Mouse (Mus musculus) frontal cortex, adult 2 months (tissue): ENCODE measurements around the gene Fbxo17. TPM values are rescaled to one million over a fixed set of nuclear protein-coding genes. Genes with fewer than 3 reads are reported as not detected.

ENCODE experiments used
- DNase-seq, 2 experiments: peaks; one replicate each; pipeline ENCODE4 v3.0.0; 2022; ENCODE audit warnings: low spot score in 1 of 2; ENCODE audit errors: extremely low spot score in 1 of 2
- polyA plus RNA-seq: library from polyadenylated mRNA; depleted of rRNA; stranded (reverse); fragments of >200 nt; gene quantifications from 2 replicates; pipeline ENCODE4 v1.2.3, GENCODE M21; 2012

Gene Fbxo17
- polyA plus RNA-seq, 1 experiment: 4.3 TPM

GRCm38 (mm10) chr7:28715598-28715997 lies 1.0 kb upstream of the Fbxo17 start:
- DNase-seq: no peak

GRCm38 (mm10) chr7:28717726-28718125 lies 1.1 kb downstream of the Fbxo17 start:
- DNase-seq: no peak

GRCm38 (mm10) chr7:28719159-28719558 lies 2.6 kb downstream of the Fbxo17 start:
- DNase-seq: no peak

- no peak for DNase-seq
These were observed 3.0 kb downstream of the Fbxo17 start for GRCm38 (mm10) chr7:28719650-28720049.

DNA sequence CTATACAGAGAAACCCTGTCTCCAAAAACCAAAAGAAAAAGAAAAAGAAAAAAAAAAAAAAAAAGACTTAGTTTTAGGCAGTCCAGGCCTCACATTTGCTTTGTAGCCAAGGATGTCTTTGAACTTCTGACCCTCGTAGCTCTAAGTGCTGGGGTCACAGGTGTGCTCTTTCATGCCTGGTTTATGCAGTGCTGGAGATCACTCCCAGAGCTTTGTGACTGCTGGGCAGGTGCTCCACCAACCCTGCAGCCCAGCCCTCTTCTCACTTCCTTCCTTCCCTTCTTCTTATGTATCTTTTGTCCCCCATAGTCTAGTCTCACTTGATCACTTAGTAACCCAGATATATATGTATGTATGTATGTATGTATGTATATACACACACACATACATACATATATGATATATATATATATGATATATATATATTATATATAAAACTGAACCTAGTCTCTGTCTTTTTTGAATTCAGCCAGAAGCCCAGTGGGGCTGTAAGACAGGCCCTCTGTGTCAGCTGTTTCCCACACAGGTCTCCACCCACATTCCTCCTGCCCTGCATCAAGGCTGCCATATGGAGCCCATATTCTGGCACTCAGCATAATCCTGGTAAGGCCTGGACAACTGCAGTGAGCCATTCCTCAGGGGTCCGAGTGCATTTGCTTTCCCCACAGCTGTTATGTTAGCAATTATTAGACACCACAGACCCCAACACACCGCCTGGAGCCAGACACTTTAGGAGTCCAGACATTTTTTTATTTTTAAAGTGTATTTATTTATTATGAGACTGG lies 4.3 kb downstream of the Fbxo17 start:
- DNase-seq: no peak

DNA sequence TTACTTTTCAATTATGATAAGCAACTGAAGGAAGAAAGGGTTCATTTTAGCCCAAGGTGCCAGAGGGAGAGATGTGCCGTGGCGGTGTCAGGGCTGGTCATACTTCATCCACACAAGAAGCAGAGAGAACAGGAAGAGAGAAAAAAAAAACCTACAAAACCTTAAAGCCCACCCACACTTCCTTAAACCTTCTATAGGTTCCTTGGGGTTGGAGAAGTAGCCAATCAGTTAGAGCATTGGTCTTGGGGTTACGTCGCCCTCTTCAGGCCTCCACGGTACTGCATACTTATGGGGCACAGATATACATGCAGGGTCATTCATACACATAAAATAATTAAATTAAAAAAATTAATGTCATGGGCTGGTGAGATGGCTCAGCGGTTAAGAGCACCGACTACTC lies 5.5 kb downstream of the Fbxo17 start:
- no peak for DNase-seq

DNA sequence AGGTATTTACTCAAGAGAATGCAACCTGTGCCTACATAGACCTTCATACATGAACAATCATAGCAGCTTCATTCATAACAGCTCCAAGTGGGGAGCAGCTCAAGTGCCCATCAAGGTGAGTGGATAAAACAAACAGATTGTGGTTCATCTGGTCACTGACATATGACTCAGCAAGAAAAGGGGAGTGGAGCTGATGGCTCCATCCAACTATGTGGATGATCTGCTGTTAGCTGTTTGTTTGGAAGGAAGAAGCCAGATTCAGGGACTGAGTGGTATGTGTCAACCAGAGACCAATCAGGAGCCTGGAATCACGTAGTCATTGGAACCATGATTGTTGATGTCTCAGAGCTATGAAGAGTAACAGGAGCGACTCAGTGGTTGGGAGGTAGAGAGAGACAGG lies 8.0 kb downstream of the Fbxo17 start:
- DNase-seq: no peak

DNA sequence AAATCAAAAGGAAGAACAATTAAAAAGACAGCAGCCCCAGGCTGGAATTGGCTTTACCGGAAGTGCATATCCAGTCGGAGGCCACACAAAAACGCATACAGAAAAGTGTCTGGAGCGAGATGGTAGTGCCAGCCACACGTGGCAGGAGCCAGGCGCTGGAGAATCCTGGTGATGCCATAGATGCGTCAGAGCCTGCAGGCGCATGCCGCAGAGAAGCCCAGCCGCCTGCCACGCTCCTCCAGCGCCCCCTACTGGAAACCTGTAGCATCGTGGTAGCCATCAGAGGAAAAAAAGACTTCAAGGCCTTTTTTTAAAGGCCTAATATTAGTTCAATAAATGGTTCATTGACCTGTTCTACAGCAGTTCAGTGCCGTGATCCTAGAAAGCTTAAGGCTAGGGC lies 10.0 kb downstream of the Fbxo17 start:
- peak; percentile 63 to 90 for DNase-seq

DNA sequence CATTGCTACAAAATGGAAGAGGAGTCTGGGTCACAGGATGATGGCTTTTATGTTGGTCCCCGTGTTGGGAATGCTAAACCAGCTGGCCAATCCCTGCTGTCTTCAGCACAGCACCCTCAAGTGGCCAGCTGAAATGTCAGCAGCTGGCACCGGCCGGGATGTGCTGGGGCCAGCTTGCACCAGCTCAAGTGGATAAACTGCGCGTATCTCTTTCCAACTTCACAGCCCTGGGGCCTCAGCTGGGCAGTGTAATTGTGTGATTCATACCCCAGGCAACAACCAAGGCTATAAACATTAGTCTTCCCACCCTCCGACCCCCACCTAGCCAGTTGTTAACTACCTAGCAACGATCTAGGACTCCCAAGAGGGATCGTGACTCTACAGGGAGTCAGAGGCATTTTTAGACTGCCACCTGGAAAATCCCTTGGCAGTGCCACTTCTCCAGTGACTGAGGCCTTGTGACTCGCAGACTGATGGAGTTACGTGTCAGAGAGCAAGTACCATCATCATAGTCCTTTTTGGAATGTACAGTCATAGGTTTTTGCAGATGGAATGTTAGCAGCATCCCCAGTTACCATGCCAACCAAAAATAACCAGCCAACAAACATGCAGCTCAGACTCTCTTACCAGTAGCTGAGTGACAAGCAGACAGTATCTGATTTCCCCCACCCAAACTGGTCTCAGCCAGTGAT lies 11.2 kb downstream of the Fbxo17 start:
- DNase-seq: peak; percentile 58 to 59

DNA sequence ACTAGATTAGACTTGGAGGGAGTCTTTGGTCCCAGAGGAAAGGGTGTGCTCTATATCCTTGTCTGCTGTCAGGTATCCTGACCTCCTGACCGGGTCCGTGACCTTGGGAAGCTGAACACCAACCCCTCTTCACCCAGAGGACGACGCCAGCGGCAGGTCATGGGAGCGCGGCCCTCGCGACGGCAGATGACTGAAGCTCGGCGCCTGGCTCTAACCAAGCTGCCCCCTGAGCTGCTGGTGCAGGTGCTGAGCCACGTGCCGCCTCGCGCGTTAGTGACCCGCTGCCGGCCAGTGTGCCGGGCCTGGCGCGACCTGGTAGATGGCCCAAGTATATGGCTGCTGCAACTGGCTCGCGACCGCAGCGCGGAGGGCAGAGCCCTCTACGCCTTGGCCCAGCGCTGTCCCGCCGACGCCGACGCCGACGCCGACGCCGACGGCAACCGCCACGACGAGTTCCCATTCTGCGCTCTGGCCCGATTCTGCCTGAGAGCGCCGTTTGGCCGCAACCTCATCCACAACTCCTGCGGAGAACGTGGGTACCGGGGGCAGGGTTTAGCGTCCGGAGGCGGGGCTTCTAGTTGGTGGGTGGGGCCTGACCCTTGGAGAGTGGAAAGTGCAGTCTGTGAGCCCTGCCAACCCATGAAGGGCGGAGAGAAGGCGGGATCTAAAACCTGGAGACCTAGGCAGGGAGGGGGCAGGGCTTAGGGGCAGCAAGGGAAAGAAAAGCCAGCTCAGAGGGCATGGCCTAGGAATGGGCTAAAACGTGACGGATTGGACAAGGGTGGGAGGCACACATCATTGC lies 15.9 kb downstream of the Fbxo17 start:
- peak in 1 of 2 experiments; percentile 53 for DNase-seq

DNA sequence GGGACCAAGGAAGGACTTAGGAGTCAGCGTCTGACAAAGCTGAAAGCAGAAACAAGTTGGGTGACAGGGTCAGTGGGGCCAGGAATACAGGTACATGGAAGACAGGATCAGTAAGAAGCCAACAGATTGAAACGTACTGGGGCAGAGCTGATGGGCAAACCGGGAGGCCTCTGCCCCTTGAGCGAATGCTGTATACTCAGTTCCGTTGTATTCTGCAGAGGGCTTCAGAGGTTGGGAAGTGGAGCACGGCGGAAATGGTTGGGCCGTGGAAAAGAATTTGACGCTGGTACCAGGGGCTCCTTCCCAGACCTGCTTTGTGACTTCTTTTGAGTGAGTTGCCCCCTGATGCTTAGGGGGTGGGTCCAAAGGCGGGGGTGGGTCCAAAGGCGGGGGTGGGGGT lies 16.6 kb downstream of the Fbxo17 start:
- no peak for DNase-seq

- no peak for DNase-seq
These were observed 19.1 kb downstream of the Fbxo17 start for GRCm38 (mm10) chr7:28735701-28736100.

DNA sequence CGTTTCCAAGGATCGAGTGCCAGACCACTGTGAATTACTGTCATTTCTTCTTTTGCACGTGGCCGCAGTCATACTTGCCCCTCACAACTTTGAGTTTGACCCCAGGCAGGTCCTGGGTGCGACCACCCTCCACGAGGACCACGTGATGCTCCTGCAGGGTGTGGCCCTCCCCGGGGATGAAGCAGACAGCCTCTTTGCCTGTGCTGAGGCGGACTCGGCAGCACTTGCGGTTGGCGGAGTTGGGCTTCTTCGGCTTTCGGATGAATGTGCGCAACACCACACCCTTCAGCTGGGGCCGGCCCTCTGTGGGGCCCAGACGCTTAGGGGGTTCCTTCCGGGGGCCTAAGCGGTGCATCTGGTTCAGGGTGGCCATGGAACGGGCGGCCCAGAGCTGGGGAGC lies 23.2 kb downstream of the Fbxo17 start:
- no peak for DNase-seq

DNA sequence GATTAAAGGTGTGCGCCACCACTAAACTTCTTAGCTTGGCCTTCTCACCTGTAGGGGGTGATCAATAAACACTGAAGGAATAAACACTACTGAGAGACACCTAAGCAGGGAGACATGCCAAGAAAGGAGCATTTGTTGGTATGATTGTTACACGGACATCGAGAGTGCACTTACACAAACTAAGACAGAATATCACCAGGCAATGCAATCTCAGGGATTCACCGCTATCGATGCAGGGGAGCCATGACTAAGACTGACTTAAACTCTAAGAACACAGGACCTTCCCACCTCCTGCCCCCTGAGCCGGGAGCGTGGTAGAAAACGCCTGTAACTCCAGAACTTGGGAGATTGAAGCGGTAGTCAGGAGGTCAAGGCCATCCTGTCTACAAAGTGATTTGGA lies 24.3 kb downstream of the Fbxo17 start:
- DNase-seq: no peak

DNA sequence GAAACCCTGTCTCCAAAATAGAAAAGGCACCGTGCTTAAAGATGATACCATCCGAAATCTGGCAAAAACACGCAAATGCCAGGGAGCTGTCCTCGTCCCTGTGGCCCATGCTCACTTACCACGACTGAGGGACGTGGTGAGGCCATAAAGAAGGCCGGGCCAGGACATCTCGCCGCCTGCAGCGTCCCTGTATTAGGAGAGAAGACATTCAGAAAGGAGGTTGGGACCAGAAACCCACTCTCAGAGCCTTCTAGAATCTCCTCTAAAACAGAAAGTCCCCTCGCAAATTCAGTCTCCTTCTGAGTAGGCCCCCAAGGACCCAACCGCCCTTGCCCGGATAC lies 24.7 kb downstream of the Fbxo17 start:
- no peak for DNase-seq

DNA sequence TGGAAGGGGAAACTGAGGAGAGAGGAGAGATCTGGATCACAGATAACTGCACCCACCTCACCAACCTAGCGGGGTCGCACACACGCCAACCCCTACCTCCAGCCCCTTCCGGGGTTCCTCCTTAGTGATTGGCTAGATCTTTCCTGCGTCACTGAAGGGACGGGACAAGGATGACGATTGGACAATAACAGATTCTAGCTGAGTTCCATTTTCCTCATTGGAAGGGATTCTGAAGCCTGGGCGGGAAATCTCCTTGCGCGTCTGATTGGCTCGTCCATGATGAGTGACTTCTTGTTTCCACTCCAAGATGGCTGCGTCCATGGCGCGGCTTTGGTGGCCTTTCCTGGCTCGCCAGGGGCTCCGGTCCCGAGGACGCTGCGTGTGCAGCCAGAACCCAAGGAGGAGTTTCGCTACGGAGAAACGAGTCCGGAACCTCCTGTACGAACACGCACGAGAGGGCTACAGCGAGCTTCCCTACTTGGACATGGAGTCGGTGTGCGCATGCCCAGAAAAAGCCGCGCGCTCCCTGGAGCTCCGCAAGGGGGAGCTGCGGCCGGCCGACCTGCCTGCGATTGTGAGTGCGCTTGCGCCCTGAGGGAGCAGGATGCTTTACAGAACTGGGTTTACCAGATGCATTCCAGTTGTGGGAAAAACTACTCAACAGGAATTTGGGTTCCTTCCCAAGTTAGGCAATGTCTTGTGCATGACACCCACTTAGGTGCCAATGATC lies 25.3 kb downstream of the Fbxo17 start, which contains the start of the genes Mrps12 and Sars2:
Gene Mrps12, minus strand, starts transcription at position 112 of the 730 bp plus-strand sequence.
Gene Sars2, plus strand, starts transcription at position 284 of the 730 bp plus-strand sequence.
- DNase-seq: peak; percentile 98

DNA sequence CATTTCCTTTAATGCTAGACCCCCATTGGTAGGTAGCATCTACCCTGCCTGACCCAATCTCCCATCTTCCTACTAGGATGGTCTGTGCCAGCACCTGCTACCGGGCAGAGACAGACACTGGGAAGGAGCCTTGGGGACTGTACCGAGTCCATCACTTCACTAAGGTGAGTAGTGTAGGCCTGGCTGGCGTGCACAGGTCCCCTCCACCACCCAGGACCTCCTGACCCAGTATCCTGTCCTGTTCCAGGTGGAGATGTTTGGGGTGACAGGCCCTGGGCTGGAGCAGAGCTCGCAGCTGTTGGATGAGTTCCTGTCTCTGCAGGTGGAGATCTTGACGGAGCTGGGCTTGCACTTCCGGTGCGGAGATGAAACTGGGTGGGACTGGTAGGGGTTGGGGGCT lies 33.3 kb downstream of the Fbxo17 start:
- DNase-seq: no peak

GRCm38 (mm10) chr7:28756079-28756478 lies 39.5 kb downstream of the Fbxo17 start, which contains the start of gene Ccer2:
Gene Ccer2, plus strand, starts transcription at chr7:28756174.
- no peak for DNase-seq

- DNase-seq: no peak
These were observed 42.0 kb downstream of the Fbxo17 start for GRCm38 (mm10) chr7:28758623-28759022.

DNA sequence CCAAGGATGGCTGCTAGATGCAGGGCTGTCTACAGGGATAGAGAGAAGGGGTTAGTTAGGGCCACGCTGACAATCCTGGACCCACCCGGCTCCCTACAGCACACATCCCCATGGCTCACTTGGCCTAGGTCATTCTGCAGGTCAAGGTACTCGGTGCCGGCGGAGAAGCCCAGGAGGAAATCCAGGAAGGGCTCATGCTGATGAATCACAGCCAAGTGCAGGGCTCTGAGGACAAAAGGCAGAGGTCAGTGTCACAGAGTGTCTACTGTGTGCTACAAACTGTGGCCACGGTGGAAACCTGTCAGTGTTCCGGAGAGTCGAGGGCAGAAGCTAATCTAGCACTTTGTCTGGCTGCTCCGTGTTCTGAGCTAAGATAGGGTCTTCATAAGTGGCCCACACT lies 45.3 kb downstream of the Fbxo17 start:
- no peak for DNase-seq

DNA sequence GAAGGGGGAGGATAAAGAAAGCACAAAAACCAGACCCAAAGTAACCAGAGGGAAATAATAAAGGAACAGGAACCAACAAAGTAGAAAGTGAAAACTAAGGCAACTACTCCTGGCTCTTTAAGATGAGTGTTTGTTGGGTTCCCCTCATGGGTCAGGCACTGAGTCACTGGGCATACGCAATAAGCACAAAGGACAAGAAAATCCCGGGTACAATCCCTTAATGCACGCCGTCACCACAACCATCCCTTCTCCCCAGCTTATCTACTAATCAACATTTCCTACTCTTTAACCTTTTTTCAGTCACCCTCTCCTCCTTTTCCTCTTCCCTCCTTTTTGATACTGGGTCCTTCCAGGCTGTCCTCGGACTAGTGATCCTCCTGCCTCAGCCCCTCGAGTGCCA lies 48.6 kb downstream of the Fbxo17 start:
- DNase-seq: no peak
